Mouse (Mus musculus) thymus, adult 2 months (tissue): ENCODE data around the gene Cdk5r2.

Experiments
- CTCF ChIP-seq: fragments of 200-500 bp; IDR thresholded peaks from 2 replicates; pipeline ENCODE4 v1.5.1; 2012; ENCODE audit warnings: mild to moderate bottlenecking, control low read depth, low read length, moderate library complexity, borderline replicate concordance; ENCODE audit not compliant: control insufficient read depth, poor library complexity, insufficient read depth; ENCODE audit errors: extremely low read depth
- POLR2A ChIP-seq: fragments of 200-500 bp; IDR thresholded peaks from 2 replicates; pipeline ENCODE4 v1.6.1; 2012; ENCODE audit warnings: mild to moderate bottlenecking, low read length, control low read depth, moderate library complexity; ENCODE audit not compliant: control insufficient read depth, poor library complexity, insufficient read depth; ENCODE audit errors: extremely low read depth

GRCm38 (mm10) chr1:74902191-74902590 lies 47.5 kb downstream of the Cdk5r2 start:
- TF ChIP-seq POLR2A (no peak), CTCF (no peak)
